Mouse (Mus musculus): Measurements from ENCODE around the gene Arfgap1.

DNA sequence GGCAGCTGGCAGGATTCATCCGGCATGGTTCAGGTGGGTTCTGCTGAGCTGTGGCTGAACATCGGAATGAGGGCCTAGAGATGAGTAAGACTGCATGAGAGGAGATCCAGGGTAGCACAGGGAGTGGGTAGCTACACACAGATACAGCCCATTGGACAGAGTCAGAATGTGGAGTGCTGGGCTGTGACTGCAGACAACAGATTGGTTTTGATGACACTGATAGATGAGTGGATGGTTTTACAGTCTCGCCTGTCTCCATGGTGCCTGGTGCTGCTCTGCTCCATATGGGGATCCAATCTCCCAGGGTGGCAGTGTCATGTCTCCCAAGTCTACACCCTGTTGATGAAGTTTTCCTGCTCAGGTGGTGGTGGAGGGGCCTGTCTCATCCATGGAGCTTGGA lies 29.9 kb downstream of the Arfgap1 start:
- no peak for TF ChIP-seq CTCF (IDR thresholded peaks at IDR 0.05)
- no peak for TF ChIP-seq EP300 (IDR thresholded peaks at IDR 0.05)
